Mouse (Mus musculus) MEL (cell line): Measurements from ENCODE around the gene Gm5152. TPM values are rescaled to one million over a fixed set of nuclear protein-coding genes. Genes with fewer than 3 reads are reported as not detected.

Experiments used
- DNase-seq: peaks from one replicate; pipeline ENCODE4 v3.0.0; 2011; ENCODE audit warnings: low read depth, low spot score
- H3K27ac ChIP-seq: 2 replicates; pipeline ENCODE4 v1.5.1; 2012; ENCODE audit warnings: low read depth, mild to moderate bottlenecking, control low read depth, low read length, moderate library complexity; ENCODE audit not compliant: control insufficient read depth
- H3K27me3 ChIP-seq, 2 experiments: fragments of 150-350 bp in 1 of 2; sonication (generic) in 1 of 2; 2 replicates each; pipeline ENCODE4 v1.6.1; 2012; ENCODE audit warnings: low read length in 2 of 2, mild to moderate bottlenecking in 2 of 2, improper control_type of control experiment in 1 of 2, moderate library complexity in 1 of 2; ENCODE audit not compliant: insufficient read depth in 2 of 2, control insufficient read depth in 1 of 2
- H3K36me3 ChIP-seq, 2 experiments: 2 replicates each; pipeline ENCODE4 v1.6.1; 2012 to 2014; ENCODE audit warnings: low read length in 2 of 2, improper control_type of control experiment in 1 of 2, inconsistent platforms in 1 of 2, mild to moderate bottlenecking in 1 of 2; ENCODE audit not compliant: insufficient read depth in 2 of 2, control insufficient read depth in 1 of 2
- H3K4me1 ChIP-seq, 2 experiments: fragments of 150-350 bp in 1 of 2; sonication (generic) in 1 of 2; 2 replicates each; pipeline ENCODE4 v1.6.1; 2012; ENCODE audit warnings: low read length in 2 of 2, improper control_type of control experiment in 1 of 2, mild to moderate bottlenecking in 1 of 2; ENCODE audit not compliant: insufficient read depth in 2 of 2, control insufficient read depth in 1 of 2
- H3K4me3 ChIP-seq, 2 experiments: fragments of 150-350 bp in 1 of 2; sonication (generic) in 1 of 2; 2 replicates each; pipeline ENCODE4 v1.5.1; 2012; ENCODE audit warnings: low read depth in 2 of 2, low read length in 2 of 2, mild to moderate bottlenecking in 2 of 2, moderate library complexity in 2 of 2, control low read depth in 1 of 2, improper control_type of control experiment in 1 of 2; ENCODE audit not compliant: control insufficient read depth in 1 of 2, insufficient read depth in 1 of 2
- H3K79me2 ChIP-seq: 2 replicates; pipeline ENCODE4 v1.6.1; 2012; ENCODE audit warnings: mild to moderate bottlenecking, low read length, moderate library complexity; ENCODE audit not compliant: control insufficient read depth, poor library complexity, insufficient read depth
- H3K9ac ChIP-seq: 2 replicates; pipeline ENCODE4 v1.6.1; 2012; ENCODE audit warnings: low read depth, mild to moderate bottlenecking, control low read depth, low read length, moderate library complexity; ENCODE audit not compliant: control insufficient read depth, poor library complexity, severe bottlenecking
- H3K9me3 ChIP-seq: fragments of 150-350 bp; sonication (generic); replicated peaks from 2 replicates; pipeline ENCODE4 v1.6.1; 2012; ENCODE audit warnings: mild to moderate bottlenecking, low read length, improper control_type of control experiment, moderate library complexity; ENCODE audit not compliant: insufficient read depth
- E2F4 ChIP-seq: IDR thresholded peaks from 2 replicates; pipeline ENCODE4 v1.6.1; 2011; ENCODE audit warnings: low read depth, low read length, improper control_type of control experiment, borderline replicate concordance
- EP300 ChIP-seq, 2 experiments: IDR thresholded peaks; 2 replicates each; pipeline ENCODE4 v1.6.1; 2011; ENCODE audit warnings: improper control_type of control experiment in 2 of 2, low read length in 2 of 2, low read depth in 1 of 2, mild to moderate bottlenecking in 1 of 2
- ETS1 ChIP-seq: IDR thresholded peaks from 2 replicates; pipeline ENCODE4 v1.6.1; 2012; ENCODE audit warnings: low read depth, mild to moderate bottlenecking, inconsistent platforms, low read length, improper control_type of control experiment, moderate library complexity
- GABPA ChIP-seq: IDR thresholded peaks from 2 replicates; pipeline ENCODE4 v1.6.1; 2012; ENCODE audit warnings: low read depth, mild to moderate bottlenecking, inconsistent platforms, low read length, improper control_type of control experiment, moderate library complexity
- MAFK ChIP-seq: IDR thresholded peaks from 2 replicates; pipeline ENCODE4 v1.6.1; 2011; ENCODE audit warnings: low read depth, mild to moderate bottlenecking, low read length, improper control_type of control experiment, borderline replicate concordance
- MAX ChIP-seq: IDR thresholded peaks from 2 replicates; pipeline ENCODE4 v1.6.1; 2011; ENCODE audit warnings: low read length, improper control_type of control experiment
- MYB ChIP-seq: IDR thresholded peaks from 2 replicates; pipeline ENCODE4 v1.6.1; 2011; ENCODE audit warnings: mild to moderate bottlenecking, low read depth, low read length, improper control_type of control experiment
- NELFE ChIP-seq: IDR thresholded peaks from 2 replicates; pipeline ENCODE4 v1.6.1; 2011; ENCODE audit warnings: low read depth, low read length, improper control_type of control experiment
- NRF1 ChIP-seq: IDR thresholded peaks from 2 replicates; pipeline ENCODE4 v1.6.1; 2014; ENCODE audit warnings: low read depth, mild to moderate bottlenecking, inconsistent platforms, low read length, improper control_type of control experiment, moderate library complexity; ENCODE audit not compliant: poor library complexity, insufficient read depth, severe bottlenecking
- POLR2A ChIP-seq, 2 experiments: IDR thresholded peaks; 2 replicates each; pipeline ENCODE4 v1.6.1; 2011 to 2012; ENCODE audit warnings: low read length in 2 of 2, mild to moderate bottlenecking in 2 of 2, control low read depth in 1 of 2, improper control_type of control experiment in 1 of 2, low read depth in 1 of 2, moderate library complexity in 1 of 2; ENCODE audit not compliant: control insufficient read depth in 1 of 2, insufficient read depth in 1 of 2, poor library complexity in 1 of 2
- POLR2AphosphoS2 ChIP-seq: IDR thresholded peaks from 2 replicates; pipeline ENCODE4 v1.6.1; 2011; ENCODE audit warnings: low read length, improper control_type of control experiment
- POLR2AphosphoS5 ChIP-seq: IDR thresholded peaks from 2 replicates; pipeline ENCODE4 v1.6.1; 2012; ENCODE audit warnings: low read depth, borderline replicate concordance, mild to moderate bottlenecking, inconsistent platforms, low read length, moderate library complexity, mixed read lengths
- RAD21 ChIP-seq: IDR thresholded peaks from 2 replicates; pipeline ENCODE4 v1.6.1; 2011; ENCODE audit warnings: mild to moderate bottlenecking, low read depth, low read length, improper control_type of control experiment
- RCOR1 ChIP-seq: IDR thresholded peaks from 2 replicates; pipeline ENCODE4 v1.6.1; 2012; ENCODE audit warnings: low read depth, mild to moderate bottlenecking, inconsistent platforms, low read length, improper control_type of control experiment
- SMC3 ChIP-seq: IDR thresholded peaks from 2 replicates; pipeline ENCODE4 v1.6.1; 2011; ENCODE audit warnings: low read depth, low read length, improper control_type of control experiment
- TBP ChIP-seq: IDR thresholded peaks from 2 replicates; pipeline ENCODE4 v1.8.0; 2011; ENCODE audit warnings: low read depth, low read length, improper control_type of control experiment
- TCF12 ChIP-seq: IDR thresholded peaks from 2 replicates; pipeline ENCODE4 v1.6.1; 2014; ENCODE audit warnings: low read depth, mild to moderate bottlenecking, inconsistent platforms, low read length, improper control_type of control experiment, moderate library complexity
- ZKSCAN1 ChIP-seq: IDR thresholded peaks from 2 replicates; pipeline ENCODE4 v1.6.1; 2012; ENCODE audit warnings: low read depth, mild to moderate bottlenecking, inconsistent platforms, low read length, improper control_type of control experiment, moderate library complexity
- ZMIZ1 ChIP-seq: IDR thresholded peaks from 2 replicates; pipeline ENCODE4 v1.6.1; 2012; ENCODE audit warnings: low read depth, mild to moderate bottlenecking, inconsistent platforms, low read length, improper control_type of control experiment, moderate library complexity
- ZNF384 ChIP-seq: IDR thresholded peaks from 2 replicates; pipeline ENCODE4 v1.6.1; 2012; ENCODE audit warnings: low read depth, mild to moderate bottlenecking, inconsistent platforms, low read length, improper control_type of control experiment
- polyA plus RNA-seq, 2 experiments: library from polyadenylated mRNA; stranded (reverse) in 1 of 2; unstranded in 1 of 2; fragments of >175 nt in 1 of 2; fragments of >200 nt in 1 of 2; gene quantifications; 2 replicates each; pipeline versions ENCODE4 v1.2.1 to v1.2.4; 2012; ENCODE audit warnings: low replicate concordance in 2 of 2, low read depth in 1 of 2; ENCODE audit not compliant: insufficient read length in 2 of 2, insufficient read depth in 1 of 2, missing spikeins in 1 of 2
- total RNA-seq: library from RNA; depleted of rRNA; stranded (reverse); fragments of 300-350 nt; gene quantifications from 2 replicates; pipeline ENCODE4 v1.2.3, GENCODE M21; 2012

The Gm5152 gene
- total and polyA plus RNA-seq, 3 experiments: not detected

DNA sequence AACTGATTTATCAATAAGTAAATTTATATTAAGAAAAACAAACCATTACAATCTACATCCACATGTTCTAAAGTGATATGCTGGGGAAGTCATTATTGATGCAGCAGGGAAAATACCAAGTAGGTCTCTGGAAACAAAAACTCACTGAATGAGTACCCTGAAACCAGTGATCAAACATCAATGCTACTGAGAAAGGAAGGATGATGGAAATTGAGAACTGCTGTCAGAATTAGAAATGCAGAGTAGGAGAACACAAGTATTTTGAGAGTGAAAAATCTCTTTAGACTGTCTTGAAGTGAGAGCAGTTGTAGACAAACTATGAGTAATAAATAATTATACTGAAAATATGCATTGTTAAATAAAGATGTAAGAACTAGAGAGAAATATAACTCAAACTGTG, 26.0 kb downstream of the Gm5152 start (continued):
- TF ChIP-seq NRF1: no peak
- no peak for TF ChIP-seq SMC3
- no peak for TF ChIP-seq POLR2AphosphoS5
- TF ChIP-seq ZMIZ1: no peak

DNA sequence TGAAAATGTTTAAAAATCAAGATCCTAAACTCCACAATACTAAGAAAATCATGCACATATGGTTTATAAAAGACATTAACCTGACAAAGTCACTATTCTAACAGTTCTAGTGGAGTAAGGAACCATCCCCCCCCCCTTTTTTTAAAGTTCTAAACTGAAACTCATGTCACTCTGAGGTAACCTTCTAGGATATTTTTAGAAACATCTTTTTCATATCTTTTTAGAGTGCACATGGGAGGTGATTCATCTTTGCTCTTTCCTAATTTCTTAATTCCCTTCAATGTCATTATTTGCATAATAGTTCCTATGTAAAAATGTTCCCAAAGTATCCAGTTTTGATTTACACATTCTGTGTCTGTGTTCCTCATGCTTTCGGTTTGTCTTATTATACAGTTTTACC, 43.3 kb downstream of the Gm5152 start:
- no peak for TF ChIP-seq ETS1
- no peak for TF ChIP-seq E2F4
- no peak for TF ChIP-seq TCF12
- no peak for TF ChIP-seq POLR2AphosphoS2
- no peak for TF ChIP-seq POLR2A (IDR thresholded peaks at IDR 0.05; ENCODE audit: control insufficient read depth in 1 of 2, insufficient read depth in 1 of 2, low read depth in 1 of 2, low read length in 2 of 2, poor library complexity in 1 of 2)
- no peak for TF ChIP-seq TBP
- no peak for TF ChIP-seq ZKSCAN1
- TF ChIP-seq MYB: no peak
- no peak for TF ChIP-seq ZNF384
- no peak for TF ChIP-seq MAX
- TF ChIP-seq ZMIZ1: no peak
- no peak for TF ChIP-seq MAFK
- TF ChIP-seq EP300 (IDR thresholded peaks at IDR 0.05; ENCODE audit: low read depth in 1 of 2, low read length in 2 of 2): no peak
- TF ChIP-seq SMC3: no peak
- no peak for TF ChIP-seq NELFE
- no peak for TF ChIP-seq GABPA
- H3K27me3 ChIP-seq: no peaks in the 10 kb centered on the region
- H3K36me3 ChIP-seq: no peaks in the 10 kb centered on the region

GRCm38 (mm10) chr5:10196880-10197279, 49.4 kb downstream of the Gm5152 start:
- Histone ChIP-seq H3K36me3 (no peaks in the 10 kb centered on the region), H3K79me2 (no peaks in the 10 kb centered on the region), H3K9ac (no peak overlapping the region), H3K27me3 (no peaks in the 10 kb centered on the region), H3K9me3 (no peaks in the 10 kb centered on the region), H3K4me1 (no peaks in the 10 kb centered on the region), H3K4me3 (no peak overlapping the region), H3K27ac (no peak overlapping the region)
- TF ChIP-seq NRF1 (no peak), RCOR1 (no peak), ZMIZ1 (no peak), TCF12 (no peak), RAD21 (no peak)
- DNase-seq: no peak

More for the DNA sequence above, 43.3 kb downstream of the Gm5152 start:
- Histone ChIP-seq H3K4me1 (no peaks in the 10 kb centered on the region), H3K9ac (no peak overlapping the region), H3K9me3 (no peaks in the 10 kb centered on the region), H3K27ac (no peak overlapping the region), H3K4me3 (no peak overlapping the region), H3K79me2 (no peaks in the 10 kb centered on the region)
- no peak for DNase-seq
